Mouse (Mus musculus): ENCODE results near the gene Slc25a42. TPM values are rescaled to one million over a fixed set of nuclear protein-coding genes. Genes with fewer than 3 reads are reported as not detected.
A peak's percentile ranks its signal among the peaks of the same experiment; 100 is the strongest.

The Slc25a42 gene
- total RNA-seq, 2 experiments from 2014 or later = 25.9 to 28.0 TPM

DNA sequence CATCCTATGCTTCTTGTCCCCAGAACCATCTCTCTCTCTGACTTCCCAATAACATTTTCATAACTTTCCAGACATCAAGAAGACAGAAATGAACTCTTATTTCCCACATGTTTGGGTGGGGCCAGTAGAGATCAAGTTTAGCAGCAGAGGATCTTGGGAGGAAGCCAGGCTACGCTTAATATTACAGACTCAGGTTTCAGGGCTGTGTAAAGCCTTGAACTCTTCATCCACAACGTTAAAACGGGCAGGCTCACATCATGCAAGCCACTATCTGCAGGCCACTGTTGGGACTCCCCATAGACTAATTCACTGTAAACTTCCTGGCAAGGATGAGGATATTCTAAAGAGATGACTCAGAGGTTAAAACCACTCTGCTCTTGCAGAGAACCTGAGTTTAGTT lies 2.3 kb upstream of the Slc25a42 start:
- DNase-seq = no peak

DNA sequence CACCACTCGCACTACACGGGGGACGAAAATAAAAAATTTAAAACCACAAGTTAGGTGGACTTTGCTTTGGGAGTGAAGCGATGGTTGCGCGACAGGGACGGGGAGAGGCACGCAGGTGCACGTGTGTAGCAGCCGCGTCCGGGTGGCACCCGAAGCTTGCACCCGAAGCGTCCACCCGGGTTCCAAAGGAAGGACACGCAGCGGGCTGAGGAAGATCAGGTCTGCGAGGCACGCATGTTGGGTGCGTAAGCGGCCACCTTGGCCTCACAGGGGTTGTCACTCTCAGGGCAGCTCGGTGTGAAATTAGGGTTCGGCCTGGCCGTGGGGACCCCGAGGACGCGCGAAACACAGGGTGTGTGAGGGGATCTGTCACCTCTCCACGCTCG lies 386 bp downstream of the Slc25a42 start:
- no peak for DNase-seq

DNA sequence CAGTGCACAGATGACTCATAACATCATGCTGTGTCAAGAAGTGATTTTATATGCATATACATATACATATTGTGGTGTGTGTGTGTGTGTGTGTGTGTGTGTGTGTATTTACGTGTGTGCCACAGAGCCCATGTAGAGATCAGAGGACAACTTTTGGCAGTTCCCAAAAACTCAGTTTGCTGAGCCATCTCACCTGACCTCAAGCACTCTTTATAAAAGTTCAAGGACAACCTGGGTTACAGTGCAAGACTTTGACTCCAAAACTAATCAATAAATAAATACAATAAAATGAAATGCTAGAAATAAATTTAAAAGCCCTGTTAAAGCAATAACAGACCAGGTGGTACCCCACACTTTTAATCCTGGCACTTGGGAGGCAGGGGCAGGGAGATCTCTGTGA lies 830 bp downstream of the Slc25a42 start:
- DNase-seq = no peak

DNA sequence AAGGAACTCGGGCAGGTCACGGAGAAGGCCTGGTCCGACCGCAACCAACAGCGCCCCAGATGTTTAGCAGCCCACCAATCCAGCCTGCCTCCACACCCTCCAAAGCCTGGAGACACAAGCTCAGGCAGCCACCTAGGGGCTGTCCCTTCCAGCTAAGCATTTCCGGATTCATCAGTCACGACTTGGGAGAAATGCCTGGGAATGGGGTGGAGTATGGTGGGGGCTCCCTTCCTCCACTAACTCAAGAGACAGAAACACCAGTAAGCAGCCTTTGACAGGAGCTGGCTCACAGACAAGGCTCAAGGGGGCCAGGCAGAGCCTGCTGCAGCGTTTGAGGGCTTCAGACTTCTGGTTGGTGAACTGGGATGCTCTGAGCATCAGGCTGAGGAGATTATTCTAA lies 1.6 kb downstream of the Slc25a42 start:
- DNase-seq = no peak

DNA sequence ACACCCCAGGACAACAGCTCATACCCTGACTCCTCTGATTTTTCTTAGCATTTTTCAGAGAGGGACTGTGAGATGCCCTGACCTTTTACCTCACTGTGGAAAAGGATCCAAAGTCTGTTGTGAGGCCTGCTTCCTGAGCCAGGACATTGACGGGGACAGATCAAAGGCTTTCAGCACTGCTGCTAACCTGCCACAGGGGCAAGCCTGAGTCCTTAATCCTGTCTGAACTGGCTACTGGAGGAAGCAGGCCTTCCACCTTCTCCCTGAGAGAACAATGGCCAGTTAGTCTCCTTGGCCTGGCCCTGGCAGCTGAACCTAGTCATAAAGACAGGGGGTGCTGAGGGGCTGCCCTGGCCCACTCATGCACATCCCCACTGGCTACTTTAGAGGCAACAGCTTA lies 4.0 kb downstream of the Slc25a42 start:
- no peak for DNase-seq

DNA sequence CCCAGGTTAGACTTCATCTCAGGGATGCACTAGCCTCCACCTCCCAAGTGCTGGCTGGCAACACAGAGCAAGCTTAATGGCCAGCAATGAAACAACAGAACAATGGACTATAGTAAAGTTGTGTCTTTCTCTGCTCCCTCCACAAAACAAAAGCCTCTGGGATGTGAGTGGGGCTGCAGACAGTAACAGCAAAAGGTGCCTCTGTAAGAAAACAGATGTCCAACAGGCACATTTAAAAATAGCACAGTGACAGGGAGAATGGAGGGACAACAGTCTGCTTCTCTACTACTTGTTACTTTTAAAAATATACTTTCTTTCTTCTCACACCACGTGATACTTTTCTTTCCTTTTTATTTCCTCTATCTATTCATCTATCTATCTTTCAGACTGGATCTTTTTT lies 7.3 kb downstream of the Slc25a42 start:
- no peak for DNase-seq

DNA sequence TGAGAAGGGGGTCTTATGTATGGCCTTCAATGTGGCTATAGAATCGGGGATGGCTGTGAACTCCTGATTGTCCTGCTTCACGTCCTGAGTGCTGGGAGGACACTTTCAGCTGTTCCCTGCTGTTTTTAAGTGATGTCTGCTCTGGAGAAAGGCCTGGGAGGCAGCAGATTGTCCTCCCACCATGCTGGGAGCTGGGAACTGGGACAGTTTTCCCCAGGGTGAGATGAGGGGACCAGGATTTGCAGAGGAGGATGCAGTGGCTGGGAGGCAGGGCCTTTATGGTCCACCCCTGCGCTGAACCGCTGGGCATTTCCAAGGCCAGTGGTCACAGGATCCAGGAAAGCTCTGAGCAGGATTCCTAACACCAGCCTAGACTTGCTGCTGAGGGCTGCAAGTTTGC lies 9.0 kb downstream of the Slc25a42 start:
- DNase-seq = no peak

DNA sequence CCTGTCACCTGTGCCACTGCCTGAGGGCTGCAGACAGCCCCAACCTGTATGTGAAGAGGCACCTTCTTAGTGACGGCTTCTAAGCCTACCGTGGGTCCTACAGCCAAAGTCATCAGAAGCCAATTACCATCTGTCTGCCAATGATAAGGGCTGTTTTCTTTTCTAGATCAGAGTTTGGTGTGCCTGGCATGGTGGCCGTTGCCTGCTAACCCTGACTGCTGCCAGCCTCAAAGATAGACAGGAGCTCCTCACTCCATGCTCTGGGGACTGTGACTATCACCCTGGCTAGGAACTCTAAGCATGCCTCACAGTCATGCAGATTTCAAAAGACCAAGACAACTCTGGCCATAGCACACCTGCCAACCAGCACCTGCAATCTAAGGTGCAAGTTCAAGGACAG lies 10.7 kb downstream of the Slc25a42 start:
- DNase-seq = no peak

DNA sequence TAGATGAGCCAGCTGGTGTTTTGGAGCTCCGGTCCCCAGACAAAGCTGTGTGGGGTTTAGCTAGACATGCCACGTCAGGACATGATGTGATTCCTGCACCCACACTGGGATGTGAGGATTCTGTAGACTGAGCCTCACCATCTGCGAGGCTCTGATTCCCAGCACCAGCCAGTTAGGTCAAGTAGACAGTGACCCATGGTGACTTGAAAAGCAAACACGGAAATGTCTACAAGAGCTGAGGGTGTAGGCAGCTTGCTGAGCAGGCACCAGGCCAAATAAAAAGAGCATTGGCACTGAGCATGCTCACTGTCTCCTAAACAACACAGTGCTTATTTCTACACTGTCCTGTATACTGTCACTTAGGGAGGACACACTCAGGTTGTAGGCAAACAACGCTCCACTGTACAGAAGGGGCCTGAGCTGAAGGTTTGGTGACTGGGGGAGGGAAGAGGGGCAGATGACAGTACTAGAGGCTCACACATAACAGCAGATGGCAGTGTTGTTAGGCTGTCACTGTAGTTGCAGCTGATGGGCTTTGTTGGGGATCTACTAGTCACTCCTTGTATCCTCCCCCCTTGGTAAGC lies 11.9 kb downstream of the Slc25a42 start:
- peak; percentile 39 for DNase-seq

DNA sequence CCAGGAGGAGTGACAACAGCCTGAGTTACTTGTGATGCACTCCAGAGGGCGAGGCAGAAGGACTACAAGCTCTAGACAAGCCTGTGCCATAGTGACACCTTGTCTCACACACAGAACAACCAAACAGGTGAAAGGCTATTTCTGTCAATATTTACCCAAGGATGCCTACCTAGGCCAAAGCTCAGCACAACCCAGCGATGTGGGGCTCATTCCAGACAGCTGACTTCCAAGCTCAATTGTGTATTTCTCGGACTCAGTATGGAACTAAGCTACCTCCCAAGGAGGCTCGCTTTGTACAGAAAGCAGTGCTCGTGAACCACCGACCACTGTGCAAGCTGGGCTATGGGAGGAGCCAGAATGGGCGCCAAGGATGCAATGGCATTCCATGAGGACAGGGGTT lies 14.5 kb downstream of the Slc25a42 start:
- DNase-seq = no peak

DNA sequence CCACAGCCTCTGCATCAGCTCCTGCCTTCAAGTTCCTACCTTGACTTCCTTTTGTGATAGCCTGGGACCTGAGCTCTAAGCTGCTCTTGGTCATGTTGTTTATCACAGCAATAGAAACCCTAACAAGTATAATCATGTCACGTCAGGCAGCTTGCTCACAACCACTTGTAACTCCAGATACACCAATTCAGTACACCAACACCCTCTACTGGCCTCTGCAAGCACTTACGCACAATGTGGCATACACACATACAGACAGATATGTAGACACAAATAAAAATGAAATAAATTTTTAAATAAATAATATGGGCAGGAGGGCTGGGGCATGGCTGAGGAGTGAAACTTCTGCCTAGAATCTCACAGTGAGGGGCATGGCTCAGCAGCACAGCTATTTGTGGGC lies 16.3 kb downstream of the Slc25a42 start:
- no peak for DNase-seq

DNA sequence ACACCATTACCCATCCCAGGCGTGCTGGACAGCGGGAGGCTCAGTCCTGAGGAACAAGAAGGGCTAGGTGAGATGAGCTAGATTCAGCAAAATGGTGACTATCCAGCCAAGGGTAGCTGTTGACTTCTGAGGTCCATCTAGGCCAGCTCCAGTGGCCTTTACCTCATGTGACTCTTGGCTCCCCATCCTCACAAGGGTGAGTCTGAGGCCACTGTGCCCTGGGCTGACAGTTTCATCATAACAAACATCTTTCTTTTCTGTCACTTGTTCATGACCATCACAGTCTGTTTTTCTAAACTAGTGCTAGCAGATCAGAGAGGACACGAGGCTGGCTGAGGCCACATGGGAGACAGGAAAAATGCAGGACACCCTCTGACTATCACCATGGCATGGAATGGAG lies 17.9 kb downstream of the Slc25a42 start:
- no peak for DNase-seq

DNA sequence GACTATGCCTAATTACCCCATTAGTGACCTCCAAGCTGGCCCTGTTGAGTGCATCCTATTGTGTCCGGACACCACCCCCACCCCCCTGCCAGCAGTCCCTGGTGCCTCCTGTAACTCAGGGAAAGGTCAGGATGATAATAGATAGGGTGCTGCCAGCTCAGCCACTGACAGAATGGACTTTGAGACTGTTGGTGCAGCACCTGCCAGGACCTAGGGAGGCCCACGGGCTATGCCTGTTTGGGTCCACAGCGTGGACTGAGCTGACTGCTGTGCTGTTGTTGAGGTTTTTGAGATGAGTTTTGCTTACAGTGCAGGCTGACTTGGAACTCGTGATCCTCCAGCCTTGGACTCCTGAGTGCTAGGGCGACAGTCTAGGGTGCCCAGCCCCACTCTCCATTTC lies 18.9 kb downstream of the Slc25a42 start:
- DNase-seq = no peak

DNA sequence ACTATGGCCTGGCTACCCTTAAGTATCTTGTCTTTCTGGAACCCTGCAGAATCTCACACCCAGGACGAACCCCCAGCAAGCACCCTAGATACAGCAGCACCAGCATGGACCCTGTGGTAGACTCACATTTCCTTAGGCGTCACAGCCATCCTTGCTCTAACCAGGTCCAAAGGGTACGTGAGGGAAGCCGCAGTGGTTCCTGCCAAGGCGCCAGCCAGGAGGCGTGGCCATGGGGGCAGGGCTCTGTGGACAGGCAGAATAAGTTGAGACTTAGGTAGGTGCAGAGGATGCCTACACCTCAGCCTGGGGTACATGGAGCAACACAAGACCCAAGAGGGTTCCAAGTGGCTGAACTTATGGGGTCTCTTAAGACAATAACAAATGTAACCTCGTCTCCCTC lies 23.4 kb downstream of the Slc25a42 start:
- no peak for DNase-seq

DNA sequence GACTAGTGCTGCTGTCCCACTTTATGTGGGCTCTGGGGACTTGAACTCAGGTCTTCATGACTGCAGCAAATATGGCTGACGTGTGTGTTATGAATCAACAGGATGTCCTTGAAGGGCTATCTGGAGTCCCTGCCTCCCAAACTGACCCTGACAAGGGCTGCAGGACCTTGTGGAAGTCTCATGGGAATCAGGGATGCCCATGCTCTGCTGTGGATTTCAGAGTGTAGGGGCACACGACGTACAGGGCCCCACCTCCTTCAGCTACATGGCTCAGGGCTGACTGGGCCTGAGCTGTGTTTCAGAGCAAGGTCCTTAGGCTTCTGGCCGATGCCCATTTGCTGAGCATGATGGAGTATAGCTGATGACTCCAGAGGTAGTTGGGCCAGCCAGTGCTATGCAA lies 28.9 kb downstream of the Slc25a42 start:
- DNase-seq = no peak

DNA sequence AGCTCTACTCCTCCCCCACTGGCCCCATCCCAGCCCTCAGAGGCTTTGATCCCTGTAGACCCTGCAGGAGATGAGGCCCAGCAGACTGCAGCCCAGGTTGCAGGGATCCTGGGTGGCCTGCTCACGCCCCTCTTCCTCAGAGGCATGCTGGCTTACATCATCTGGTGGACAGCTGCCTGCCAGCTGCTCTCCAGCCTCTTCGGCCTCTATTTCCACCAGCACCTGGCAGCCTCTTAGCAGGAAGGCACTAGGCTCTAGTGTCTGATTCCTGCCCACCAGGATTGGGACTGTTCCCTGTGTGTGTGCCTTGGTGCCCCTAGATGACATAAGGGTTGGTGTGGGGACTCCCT lies 30.2 kb downstream of the Slc25a42 start:
- no peak for DNase-seq

DNA sequence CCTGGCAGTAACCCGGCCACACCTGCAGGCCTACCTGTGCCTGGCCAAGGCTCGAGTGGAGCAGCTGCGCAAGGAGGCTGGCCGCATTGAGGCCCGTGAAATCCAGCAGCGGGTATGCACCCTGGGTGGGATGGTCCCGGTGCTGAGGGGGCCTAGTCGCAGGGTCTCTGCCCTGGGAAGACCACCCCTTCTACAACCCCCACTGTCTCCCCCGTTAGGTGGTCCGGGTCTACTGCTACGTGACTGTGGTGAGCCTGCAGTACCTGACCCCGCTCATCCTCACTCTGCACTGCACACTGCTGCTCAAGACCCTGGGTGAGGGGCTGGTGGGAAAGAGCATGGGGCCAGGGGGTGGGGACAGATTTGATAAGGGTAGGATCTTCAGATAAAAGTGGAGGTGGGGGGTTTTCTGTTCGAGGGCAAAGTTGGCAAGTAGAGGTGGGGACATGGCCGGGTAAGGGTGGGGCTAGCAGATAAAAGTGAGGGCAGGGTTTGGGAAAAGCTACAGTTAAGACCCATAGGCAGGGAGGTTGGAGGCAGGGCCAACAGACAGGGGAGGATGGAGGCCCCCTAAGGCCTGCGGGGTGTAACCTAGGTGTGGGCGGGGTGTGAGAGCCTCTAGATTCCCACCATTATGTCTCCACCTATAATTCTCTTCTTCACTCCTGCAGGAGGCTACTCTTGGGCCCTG lies 30.7 kb downstream of the Slc25a42 start:
- no peak for DNase-seq

DNA sequence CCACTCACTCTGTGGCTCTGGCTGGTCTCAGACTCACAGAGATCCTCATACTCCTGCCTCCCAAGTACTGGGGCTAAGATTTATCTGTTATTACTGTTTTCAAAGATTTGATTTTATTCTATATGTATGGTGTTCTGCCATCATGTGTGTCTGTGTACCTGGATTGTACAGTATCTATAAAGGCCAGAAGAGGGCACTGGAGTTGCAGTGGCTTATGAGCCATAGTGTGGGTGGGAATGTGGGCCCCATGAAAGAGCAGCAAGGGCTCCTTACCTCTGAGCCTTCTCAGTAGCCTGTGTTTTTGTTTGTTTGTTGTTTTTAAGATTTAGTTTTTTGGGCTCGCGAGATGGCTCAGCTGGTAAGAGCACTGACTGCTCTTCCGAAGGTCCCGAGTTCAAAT lies 33.0 kb downstream of the Slc25a42 start:
- no peak for DNase-seq

DNA sequence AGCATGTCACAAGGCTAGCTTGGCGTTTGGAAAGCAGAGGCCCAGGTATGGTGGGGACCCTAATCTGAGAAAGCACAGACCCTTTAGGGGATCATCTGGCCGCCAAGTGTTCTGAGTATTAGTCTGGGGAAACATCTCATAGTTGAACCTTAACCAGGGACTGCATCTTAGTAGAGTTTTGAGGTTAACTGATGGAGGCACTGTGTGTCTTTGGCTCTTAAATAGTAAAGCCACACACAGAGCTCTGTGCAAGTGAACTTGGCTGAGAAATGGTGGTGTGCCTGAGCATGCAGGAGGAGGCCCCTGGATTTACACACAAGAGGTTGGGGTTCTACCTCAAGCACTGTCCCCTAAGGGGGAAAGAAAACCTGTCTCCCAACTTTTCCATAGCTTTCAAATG lies 33.9 kb downstream of the Slc25a42 start:
- DNase-seq = no peak

DNA sequence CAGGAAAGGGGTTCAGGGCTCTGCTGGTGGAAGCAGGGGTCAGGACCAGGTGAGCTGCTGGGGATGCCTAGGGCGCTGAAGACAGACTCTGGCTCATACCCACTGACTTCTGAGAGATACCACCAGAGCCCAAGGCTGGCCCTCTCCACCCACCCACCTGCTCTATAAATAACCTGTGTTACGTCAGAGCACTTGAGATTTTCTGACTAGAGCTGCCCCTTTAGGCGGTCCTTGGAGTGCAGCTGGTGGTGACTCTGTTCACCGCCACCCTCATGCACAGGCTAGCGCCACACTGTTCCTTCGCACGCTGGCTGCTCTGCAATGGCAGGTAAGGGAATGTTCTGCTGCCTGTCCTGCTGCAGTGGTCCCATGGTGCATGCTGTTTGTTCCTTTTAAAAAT lies 38.0 kb downstream of the Slc25a42 start:
- DNase-seq = peak; percentile 46

DNA sequence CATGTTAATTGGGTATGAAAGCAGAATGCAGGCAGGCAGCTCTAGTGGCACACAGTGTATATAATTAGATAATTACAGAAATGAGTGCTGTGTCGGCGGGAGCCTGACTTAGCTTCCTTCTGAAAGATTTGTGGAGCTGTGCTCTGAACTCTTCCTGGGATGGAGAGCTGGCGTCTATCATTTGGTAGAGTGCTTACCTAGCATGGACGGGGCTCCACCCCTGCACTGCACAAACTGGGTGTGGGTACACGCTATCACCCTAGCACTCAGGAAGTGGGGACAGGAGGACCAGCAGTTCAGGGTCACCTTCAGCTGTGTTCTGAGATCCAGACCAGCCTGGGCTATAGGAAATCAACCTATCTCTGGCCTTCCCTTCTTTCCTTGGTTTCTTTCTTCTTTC lies 38.8 kb downstream of the Slc25a42 start:
- no peak for DNase-seq

DNA sequence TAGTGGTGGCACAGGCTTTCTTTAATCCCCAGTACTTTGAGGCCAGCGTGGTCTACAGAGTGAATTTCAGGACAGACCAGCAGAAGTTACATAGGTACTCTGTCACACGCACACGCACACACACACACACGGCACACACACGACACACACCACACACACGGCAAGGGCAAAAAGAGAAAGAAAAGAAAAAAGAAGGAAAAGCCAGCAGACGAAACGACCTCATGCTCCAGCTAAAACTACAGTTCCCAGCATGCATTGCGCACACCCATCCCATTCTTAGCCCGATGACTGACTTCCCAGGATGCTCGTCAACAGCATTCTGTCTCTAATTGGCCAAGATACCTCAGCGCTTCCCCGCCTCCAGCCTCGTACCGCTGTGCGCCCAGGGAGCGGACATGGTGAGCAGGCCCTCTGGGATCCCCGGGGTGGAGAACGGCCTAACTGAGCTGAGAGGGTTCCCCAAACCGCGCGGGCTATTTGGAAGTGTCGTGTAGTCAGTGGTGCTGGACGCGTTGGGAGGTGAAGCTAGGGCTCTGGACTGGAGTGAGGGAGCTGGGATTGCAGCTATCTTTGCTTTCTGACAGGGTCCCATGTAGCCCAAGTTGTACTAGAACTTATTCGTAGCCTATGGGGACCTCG lies 39.9 kb downstream of the Slc25a42 start, which contains the start of gene Tmem161a:
Tmem161a (plus strand) TSS at position 314 of the 639 bp plus-strand sequence.
- peak; percentile 92 for DNase-seq

DNA sequence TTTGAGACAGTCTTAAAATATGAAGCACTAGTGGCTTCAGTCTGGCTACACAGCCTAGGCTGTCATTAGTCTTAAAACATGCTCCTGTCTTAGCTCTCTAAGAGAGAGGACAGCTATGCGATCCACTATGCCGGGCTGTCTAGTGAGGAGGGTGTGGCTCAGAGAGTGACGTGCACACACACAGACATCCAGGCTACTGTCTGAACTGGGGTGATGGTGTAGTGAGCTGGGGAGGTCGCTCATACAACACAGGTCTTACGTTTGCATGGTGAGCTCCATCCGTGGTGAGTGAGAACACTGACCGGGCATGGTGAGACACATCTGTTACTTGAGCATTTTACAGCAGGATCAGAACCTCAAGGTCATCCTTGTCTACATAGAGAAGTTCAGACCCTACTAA lies 40.9 kb downstream of the Slc25a42 start:
- no peak for DNase-seq

DNA sequence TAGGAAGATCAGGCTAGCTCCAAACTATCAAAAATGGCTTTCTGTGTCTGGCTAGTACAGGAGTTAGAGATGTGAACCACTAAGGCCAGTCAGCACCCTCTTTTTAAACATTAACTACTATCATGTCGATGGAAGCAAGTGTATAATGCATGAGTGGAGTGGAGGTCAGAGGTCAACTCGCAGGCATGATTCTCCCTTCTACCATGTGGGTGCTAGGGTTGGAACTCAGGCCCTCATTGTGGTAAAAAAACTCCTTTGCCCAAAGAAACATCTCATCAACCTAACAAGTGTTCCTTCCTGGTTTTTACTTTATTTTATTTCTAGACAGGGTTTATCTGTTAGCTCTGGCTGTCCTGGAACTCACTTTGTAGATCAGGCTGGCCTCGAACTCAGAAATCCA lies 41.4 kb downstream of the Slc25a42 start:
- no peak for DNase-seq
